Mouse (Mus musculus): ENCODE data around the gene Zfp446. TPM values are rescaled to one million over a fixed set of nuclear protein-coding genes. Genes with fewer than 3 reads are reported as not detected.

Zfp446 gene
- polyA plus RNA-seq, 1 experiment from 2014 or later: 14.6 TPM

Other genes starting within 250 kb of the Zfp446 start
- gene Vmn2r56, start 242.8 kb upstream of the Zfp446 start, polyA plus RNA-seq (2014; fragmentation: Nextera tagmentation; extraction: Ambion mirVana): not detected in 2 replicates
- 12.3 and 13.3 TPM in 2 replicates for gene Zscan18, start 174.2 kb upstream of the Zfp446 start, polyA plus RNA-seq (2014; fragmentation: Nextera tagmentation; extraction: Ambion mirVana)
- 27.5 and 28.9 TPM in 2 replicates for gene Zfp329, start 159.0 kb upstream of the Zfp446 start, polyA plus RNA-seq (2014; fragmentation: Nextera tagmentation; extraction: Ambion mirVana)
- 32.3 and 32.9 TPM in 2 replicates for gene Zfp110, start 143.1 kb upstream of the Zfp446 start, polyA plus RNA-seq (2014; fragmentation: Nextera tagmentation; extraction: Ambion mirVana)
- gene Zfp128, start 96.7 kb upstream of the Zfp446 start, polyA plus RNA-seq (2014; fragmentation: Nextera tagmentation; extraction: Ambion mirVana): 5.3 and 6.2 TPM in 2 replicates
- 20.2 and 23.4 TPM in 2 replicates for gene Zscan22, start 80.0 kb upstream of the Zfp446 start, polyA plus RNA-seq (2014; fragmentation: Nextera tagmentation; extraction: Ambion mirVana)
- 800 and 844 TPM in 2 replicates for gene Rps5, start 55.6 kb upstream of the Zfp446 start, polyA plus RNA-seq (2014; fragmentation: Nextera tagmentation; extraction: Ambion mirVana)
- 1.3 and 1.6 TPM in 2 replicates for gene Rnf225, start 50.4 kb upstream of the Zfp446 start, polyA plus RNA-seq (2014; fragmentation: Nextera tagmentation; extraction: Ambion mirVana)
- gene Zfp324, start 12.0 kb upstream of the Zfp446 start, polyA plus RNA-seq (2014; fragmentation: Nextera tagmentation; extraction: Ambion mirVana): 10.8 and 11.2 TPM in 2 replicates
- gene Slc27a5, start 20.3 kb downstream of the Zfp446 start, polyA plus RNA-seq (2014; fragmentation: Nextera tagmentation; extraction: Ambion mirVana): 0.13 TPM in 1 of 2 replicates, not detected in the other
- 507 and 586 TPM in 2 replicates for gene Trim28, start 21.3 kb downstream of the Zfp446 start, polyA plus RNA-seq (2014; fragmentation: Nextera tagmentation; extraction: Ambion mirVana)
- gene Zbtb45, start 32.2 kb downstream of the Zfp446 start, polyA plus RNA-seq (2014; fragmentation: Nextera tagmentation; extraction: Ambion mirVana): 31.9 and 37.3 TPM in 2 replicates
- 114 and 127 TPM in 2 replicates for gene Chmp2a, start 57.0 kb downstream of the Zfp446 start, polyA plus RNA-seq (2014; fragmentation: Nextera tagmentation; extraction: Ambion mirVana)
- 165 and 183 TPM in 2 replicates for gene Ube2m, start 60.4 kb downstream of the Zfp446 start, polyA plus RNA-seq (2014; fragmentation: Nextera tagmentation; extraction: Ambion mirVana)
- gene Mzf1, start 76.9 kb downstream of the Zfp446 start, polyA plus RNA-seq (2014; fragmentation: Nextera tagmentation; extraction: Ambion mirVana): 3.8 and 4.0 TPM in 2 replicates
- gene Vmn1r85, start 117.3 kb downstream of the Zfp446 start, polyA plus RNA-seq (2014; fragmentation: Nextera tagmentation; extraction: Ambion mirVana): not detected in 2 replicates
- not detected in 2 replicates for gene Vmn1r86, start 142.1 kb downstream of the Zfp446 start, polyA plus RNA-seq (2014; fragmentation: Nextera tagmentation; extraction: Ambion mirVana)
- not detected in 2 replicates for gene Vmn1r87, start 162.3 kb downstream of the Zfp446 start, polyA plus RNA-seq (2014; fragmentation: Nextera tagmentation; extraction: Ambion mirVana)
- 0.03 TPM in 1 of 2 replicates, not detected in the other for gene Vmn1r88, start 181.7 kb downstream of the Zfp446 start, polyA plus RNA-seq (2014; fragmentation: Nextera tagmentation; extraction: Ambion mirVana)
- not detected in 2 replicates for gene Vmn1r89, start 235.2 kb downstream of the Zfp446 start, polyA plus RNA-seq (2014; fragmentation: Nextera tagmentation; extraction: Ambion mirVana)